Mouse (Mus musculus): ENCODE data around the gene Insr.

DNA sequence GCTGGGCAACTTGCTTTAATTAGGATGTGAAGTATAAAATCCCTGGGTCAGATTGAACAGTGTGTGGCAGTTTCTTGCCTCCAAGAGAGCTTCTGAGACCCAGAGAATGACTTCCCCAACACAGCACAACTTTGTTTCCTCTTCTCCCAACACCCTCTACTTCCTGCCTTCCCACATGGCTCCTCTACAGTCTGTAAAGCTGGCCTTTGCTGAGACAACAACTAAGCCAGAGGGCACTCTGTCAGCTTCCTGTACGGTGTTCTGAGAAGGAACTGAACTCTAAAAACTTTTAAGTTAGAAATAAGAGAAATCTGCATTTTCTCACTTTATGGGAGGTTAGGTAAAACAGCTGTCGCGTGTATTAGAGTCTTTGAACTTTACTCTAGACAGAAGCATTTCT, 34.4 kb upstream of the Insr start:
- no peak for TF ChIP-seq CTCF (IDR thresholded peaks at IDR 0.05; ENCODE audit: borderline replicate concordance, control insufficient read depth, extremely low read depth, insufficient read depth, low read length, poor library complexity)
- TF ChIP-seq POLR2A (IDR thresholded peaks at IDR 0.05; ENCODE audit: control insufficient read depth, extremely low read depth, insufficient read depth, low read length, poor library complexity), result no peak

All from thymus, adult 2 months (tissue).